Mouse (Mus musculus) monocyte, adult 2 months (primary cell): Measurements from ENCODE around the gene 4933415F23Rik.
"Not testable (repeated sequence)": the region's sequence is repeated elsewhere in the genome, so short reads cannot be mapped to it uniquely, and the experiment has no call there.

ENCODE experiments used
- DNase-seq, 2 experiments: peaks; one replicate each; pipeline ENCODE4 v3.0.0; 2022; ENCODE audit warnings: low spot score in 2 of 2, low read depth in 1 of 2

Gene 4933415F23Rik

DNA sequence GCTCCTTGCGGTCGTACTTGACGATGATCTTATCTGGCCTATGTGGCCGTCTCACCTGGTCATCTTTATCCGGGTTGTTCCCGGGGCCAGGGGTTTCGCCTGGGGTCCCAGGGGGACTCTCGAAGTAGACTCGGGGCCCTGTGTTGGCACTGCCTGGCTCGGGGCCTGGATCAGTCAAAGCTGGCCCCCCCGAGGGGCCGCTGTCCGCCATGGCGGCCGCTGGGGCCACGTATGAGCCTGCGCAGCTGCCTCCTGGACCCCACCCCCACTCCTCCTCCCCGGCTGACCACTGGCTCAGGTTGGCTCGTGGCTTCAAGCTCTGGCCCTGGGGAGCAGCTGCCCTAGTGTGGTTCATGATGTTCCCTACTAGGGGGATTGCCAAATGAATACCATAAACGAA lies at the start of gene 4933415F23Rik:
TSS of gene 4933415F23Rik (minus strand) at position 233 of the 400 bp plus-strand sequence.
- no peak for DNase-seq

DNA sequence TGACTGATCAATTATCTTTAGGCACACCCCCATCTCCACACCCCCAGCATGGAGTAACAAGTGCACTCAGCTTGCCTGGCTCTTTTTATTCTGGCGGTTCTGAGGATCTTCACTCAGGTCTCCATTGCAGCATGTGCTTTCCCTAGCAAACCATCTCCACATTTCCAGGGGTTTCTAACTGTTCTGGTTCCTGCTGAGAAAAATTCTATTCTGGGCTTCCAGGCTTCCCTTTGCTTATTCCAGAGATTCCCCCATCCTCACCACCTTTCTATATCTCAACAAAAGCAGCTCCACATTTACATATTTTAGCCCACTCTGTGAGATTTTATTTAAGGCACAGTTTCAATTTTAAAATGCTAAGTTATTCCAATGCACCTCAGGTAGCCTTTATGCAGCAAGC lies 49.7 kb upstream of the 4933415F23Rik start:
- no peak for DNase-seq

DNA sequence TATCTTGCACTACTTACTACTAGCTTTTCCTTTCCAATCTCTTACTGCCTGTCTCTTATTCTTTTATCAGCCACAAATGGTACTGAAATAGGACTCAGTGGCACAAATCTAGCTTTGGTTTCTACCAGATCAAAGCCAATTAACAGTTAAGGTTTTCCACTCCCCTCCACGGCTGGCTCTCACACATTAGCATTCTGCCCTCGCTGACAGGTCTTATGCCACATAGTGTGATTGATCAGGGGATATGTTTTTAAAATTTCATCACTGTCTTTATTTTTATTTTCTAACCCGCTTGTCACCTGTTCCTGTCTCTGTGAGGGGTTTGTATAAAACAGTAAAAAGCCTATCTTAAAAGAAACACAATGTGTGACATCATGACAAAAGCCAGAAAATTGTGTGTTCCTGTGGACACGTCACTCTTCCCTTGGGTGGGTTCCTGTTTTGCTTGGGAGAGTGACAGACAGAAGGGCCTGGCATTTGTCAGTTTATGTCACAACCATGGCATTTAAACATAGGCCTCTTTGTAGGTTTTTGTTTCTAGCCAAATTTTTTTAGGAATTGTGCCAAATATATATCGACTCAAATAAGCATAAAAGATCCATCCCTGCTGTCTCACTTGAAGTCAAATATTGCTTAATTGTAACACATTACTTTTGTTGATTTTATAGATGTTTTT lies 44.3 kb upstream of the 4933415F23Rik start:
- DNase-seq = no peak

DNA sequence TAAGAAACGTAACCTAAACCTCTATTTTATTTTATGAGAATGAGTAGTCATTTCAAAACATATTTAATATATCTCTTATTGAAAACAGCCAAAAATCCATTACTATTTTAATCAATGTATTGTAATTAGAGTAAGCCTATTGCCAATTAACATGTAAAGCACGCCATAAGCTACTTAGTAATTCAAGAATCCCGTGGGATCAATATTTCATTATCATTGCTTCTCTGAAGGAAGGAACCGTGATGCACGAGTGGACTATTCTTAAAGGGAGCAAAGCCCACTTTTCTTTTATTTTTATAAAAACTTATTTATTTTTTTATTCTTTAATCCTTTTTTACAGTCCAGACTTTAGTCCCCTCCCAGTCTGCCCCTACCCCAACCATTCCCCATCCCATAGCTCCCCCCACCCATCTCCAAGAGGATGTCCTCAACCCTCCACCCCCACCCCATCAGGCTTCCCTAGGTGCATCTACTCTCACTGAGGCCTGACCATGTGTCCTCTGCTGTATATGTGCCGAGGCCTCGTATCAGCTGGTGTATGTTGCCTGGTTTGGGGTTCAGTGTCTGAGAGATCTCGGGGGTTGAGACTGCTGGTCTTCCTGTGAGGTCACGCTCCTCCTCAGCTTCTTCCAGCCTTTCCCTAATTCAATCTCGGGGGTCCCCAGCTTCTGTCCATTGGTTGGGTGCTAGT lies 39.2 kb upstream of the 4933415F23Rik start:
- no peak for DNase-seq

DNA sequence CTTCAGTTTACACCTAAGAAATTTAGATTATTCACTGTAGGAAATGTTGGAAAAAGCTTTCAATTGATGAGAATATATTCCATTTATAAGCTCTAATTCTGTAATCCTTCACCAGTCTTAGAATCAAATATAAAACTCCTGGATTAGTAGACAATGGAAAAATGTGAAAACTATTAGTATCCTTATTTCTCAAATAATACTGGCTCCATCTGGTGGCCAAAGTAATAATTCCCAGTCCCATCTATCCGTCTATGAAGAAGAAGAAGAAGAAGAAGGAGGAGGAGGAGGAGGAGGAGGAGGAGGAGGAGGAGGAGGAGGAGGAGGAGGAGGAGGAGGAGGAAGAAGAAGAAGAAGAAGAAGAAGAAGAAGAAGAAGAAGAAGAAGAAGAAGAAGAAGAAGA lies 38.5 kb upstream of the 4933415F23Rik start:
- DNase-seq = not testable (repeated sequence)

DNA sequence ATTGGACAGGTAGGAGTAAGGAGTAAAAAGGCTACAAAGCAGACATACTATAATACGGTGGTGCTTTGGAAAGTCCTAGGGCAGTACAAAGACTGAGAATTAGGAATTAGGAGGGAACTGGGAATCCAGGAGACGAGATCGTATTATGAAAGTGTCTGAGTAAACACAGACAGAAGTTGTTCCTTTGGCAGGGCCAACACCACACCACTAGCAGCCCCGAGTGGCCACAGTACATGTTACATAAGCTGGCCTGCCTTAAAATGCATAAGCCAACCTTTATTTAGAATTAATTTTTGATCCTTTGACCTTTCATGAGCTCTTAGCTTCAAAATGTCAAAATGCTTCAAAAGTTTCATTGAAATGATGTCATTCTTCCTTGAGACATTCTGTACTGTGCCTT lies 18.8 kb upstream of the 4933415F23Rik start:
- no peak for DNase-seq

DNA sequence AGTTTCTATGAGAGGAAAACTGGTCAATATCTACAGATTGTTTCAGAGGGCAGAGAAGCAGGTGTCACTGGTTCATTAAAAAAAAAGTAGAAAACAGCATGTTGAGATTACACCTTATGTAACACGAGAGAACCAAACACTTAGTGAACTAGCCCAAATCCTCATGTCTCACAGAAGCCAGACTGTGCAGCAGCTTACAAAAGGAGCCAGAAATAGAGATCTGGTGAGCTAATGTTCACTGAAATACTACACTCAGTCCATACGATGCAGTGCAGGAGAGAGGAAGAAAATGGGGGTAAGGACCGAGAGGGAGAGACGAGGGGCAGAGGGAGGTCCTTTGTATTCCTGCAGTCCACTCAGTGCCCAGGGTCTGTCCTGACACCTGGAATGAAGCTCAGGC lies 17.4 kb upstream of the 4933415F23Rik start:
- DNase-seq = no peak

DNA sequence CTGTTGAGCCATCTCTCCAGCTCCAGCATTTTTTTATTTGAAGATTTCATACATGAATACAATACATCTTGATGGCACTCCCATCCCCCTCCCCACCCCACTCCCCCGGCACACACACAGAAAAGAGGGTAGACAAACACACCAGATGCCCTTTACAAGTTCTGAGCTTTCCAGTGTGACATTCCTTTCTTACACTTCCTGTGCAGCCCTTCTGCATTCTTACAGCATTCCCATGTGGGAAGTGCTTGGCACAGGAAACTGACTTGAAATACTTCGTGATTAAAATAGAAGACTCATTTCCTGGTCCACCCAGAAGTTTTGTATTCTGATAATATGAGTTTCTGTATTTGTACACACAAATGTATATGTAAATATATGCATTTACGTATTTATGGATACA lies 15.4 kb upstream of the 4933415F23Rik start:
- no peak for DNase-seq

DNA sequence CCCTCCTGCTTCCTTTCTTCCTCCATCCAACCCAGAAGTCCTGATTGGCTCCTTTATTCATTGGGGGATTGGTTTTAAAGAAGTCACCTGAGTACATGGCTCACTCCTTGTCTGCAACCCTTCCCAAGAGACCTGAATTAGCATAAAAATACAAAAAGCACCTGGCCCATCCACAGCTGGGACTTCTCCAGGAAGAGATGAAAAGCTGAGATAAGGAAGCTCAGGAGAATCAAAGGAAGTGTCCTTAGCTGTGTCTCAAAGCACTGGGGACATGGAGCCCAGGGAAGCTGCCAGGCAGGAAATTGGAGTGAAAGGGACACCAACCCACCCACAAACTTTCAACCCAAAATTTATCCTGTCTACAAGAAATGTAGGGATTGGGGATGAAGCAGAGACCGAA lies 7.1 kb upstream of the 4933415F23Rik start:
- DNase-seq = no peak

DNA sequence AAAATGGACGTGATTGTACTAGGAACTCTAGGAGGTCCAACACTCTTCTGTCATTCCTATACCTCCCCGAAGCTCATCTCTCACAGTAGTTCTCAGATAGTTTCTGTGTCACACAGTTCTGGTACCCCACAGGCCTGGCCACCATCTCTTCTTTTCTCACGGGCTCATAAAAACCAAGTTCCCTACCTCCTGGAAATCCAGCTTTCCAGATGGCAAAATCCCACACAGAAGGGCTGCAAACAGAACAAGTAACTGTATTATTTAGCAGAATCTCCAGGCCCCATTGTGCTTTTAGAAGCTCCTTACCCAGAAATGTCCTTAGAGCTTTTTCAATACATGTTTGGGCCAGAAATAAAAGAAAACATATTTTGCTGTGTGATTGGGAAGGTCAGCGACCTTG lies 828 bp upstream of the 4933415F23Rik start:
- DNase-seq = no peak

DNA sequence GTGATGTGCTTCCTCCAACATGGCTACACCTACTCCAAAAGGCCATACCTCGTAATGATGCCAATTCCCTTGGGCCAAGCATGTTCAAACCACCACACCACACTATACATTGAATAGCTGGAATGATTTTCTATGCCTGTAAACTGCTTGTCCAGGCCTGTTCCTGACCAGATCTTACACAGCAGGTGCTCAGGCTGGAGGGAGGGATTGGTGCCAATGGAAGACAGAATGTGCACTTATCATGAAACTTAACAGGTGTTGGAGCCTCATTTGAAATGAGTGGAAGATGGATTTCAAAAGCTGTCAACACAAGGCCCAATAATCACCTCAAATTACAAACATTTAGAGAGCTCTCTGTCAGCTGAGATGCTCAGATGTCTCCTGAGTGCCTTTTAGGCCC lies 2.3 kb downstream of the 4933415F23Rik start:
- DNase-seq = no peak

DNA sequence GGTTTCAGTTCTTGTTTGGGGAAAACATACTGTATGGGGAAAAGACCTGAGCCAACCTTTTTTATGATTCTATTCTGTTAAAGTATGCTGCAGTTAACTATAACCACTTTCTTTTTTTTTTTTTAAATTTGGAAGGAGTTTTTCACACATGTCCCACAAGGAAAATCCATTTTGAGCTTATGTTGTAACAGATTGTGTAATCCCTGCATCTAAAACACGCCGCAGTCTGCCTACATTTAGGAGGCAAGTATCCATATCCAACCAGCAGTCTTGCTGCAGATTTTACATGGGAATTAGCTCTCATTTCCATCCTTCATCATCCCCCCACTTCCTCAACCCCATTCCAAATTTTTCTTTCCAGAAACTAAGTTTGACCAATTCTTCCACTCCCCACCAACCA lies 3.6 kb downstream of the 4933415F23Rik start:
- DNase-seq = no peak

DNA sequence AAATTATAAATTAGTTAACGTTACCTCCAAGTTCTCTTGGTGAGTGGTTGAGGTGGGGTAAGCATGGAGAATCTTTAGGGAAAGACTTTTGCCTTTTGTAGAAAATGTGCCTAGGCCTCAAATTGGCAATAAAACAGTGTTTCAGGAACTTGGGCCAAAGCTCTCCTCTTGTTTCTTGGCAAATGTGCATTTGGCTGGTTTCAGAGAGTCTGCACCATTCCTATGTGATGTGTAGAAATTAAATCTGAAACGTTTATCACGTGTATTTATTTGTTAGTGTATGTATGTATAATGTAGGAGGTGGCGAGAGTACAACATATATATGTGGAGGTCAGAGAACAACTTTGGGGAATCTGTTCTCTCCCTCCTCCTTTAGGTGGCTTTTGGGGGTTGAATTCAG lies 4.1 kb downstream of the 4933415F23Rik start:
- DNase-seq = no peak

DNA sequence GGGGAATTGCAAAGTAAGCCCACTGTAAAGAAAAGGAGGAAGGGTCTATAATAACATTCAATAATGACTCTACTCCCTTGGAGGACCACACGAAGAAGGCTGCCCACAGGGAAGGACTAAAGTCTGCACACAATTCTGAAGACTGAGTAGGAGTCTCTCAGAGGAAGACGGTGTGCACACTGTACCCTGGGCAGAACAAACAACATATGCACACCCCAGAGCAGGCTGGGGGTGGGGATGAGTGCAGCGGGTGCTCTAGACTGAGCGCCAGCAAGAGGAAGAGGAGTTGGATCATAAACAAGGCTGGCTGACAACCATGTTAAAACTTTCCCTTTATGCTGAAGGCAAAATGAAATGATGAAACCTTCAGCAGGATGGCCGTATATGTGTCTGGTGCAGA lies 34.3 kb downstream of the 4933415F23Rik start:
- no peak for DNase-seq

DNA sequence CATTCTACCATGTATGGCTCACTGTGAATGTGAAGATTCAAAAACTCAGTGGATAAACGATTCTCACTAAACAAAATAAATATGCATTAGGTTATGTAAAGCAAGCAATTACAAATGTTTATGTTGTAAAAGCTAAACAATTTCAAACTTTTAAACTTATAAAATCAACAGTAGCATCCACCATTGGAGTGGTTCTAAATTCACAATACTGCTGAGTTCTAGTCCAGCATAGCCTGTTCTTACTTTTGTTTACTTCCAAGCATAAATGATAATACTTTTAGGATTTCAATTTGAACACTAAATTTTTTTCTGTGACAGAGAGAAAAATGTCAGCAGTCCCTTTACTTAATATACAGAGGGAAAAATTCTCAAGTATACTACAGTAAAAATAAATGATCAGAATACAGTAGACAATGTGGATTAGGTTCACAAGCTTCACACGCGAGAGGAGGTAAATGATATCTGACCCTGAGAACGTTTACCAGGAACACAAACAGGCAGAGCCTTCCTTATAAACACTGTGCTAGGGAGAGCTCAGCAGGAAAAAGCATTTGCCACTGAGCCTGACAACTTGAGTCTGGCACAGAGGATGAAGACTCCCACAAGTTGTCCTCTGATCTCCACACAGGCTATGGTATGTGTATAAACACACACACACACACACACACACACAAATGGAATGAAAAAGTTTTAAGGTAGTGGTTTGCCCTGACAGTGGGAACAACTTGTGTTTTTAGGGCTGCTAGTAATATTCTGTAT lies 37.2 kb downstream of the 4933415F23Rik start:
- no peak for DNase-seq

DNA sequence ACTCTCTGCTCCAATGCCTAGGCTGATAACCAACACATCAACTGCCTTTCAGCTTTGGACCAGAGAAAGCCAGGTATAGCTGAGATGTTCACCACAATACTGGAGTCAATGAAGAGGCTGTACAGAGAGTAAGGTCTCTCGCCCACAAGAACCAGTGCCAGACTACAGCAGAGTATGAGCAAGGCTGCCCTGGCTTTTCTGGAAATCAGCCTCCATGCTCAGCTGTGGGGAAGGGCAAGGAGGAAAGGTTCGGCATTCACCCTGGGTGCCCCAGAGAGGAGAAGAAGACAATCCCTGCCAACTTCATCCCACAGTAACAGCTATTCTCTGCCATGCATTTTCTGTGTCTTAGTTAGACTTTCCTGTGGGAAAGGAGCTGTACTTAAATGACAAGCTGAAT lies 38.1 kb downstream of the 4933415F23Rik start:
- no peak for DNase-seq

DNA sequence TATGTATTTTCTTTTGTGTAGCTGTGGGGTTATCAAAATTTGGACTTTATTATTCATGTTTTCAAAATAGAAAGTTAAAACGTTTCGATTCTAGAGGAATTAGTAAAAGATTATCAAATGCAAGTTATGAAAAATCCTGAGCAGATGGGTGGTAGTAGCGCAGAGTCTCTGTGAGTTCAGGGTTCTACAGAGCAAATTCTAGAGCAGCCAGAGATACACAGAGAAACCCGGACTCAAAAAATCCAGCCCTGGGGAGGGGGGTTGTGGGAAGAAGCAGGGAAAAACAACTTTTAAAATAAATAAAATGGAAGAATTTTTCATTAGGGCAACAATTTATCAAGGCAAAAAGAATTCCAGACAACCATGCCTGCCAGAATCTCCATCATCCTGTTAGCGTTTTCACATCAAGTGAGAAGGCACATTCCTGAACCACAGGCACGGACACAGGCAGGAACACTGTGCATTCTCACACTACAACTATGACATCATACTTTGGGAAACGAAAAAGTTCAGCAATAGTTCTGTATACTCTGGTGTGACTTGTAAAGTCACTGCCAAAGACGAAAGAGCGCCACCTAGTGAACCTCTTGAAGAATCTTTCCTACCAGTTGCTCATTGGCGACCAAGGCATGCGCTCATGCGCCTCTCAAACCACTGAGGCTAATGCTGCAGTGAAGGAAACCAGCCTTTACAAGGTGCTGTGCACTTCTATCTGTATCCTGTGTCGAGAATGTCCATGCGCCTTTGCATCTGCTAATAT lies 40.3 kb downstream of the 4933415F23Rik start:
- DNase-seq = no peak

DNA sequence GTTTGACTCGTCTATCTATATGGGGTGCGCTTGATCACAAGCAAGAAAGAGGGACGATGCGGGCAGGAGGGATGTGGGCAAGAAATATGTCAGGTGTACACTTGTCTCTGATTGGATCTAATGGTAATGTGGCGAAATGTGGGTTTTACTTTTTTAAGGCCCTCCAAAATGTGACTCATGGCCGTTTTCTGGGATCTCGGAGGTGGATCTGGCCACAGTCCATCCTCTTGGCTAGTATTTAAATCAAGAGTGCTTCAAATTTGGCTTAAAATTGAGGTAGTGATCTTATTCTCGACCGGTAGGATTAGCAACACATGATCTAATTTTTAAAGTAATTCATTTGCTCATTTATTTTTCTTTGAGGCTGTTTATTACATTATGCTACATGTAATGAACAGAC lies 42.0 kb downstream of the 4933415F23Rik start:
- no peak for DNase-seq
